Mouse (Mus musculus) heart, adult 2 months (tissue): ENCODE data around the gene Bcat2.

Experiments
- CTCF ChIP-seq: fragments of 200-600 bp; IDR thresholded peaks from 2 replicates; pipeline ENCODE4 v1.8.1; 2022; ENCODE audit warnings: antibody characterized with exemption, mild to moderate bottlenecking, moderate library complexity
- POLR2A ChIP-seq: fragments of 200-500 bp; IDR thresholded peaks from 2 replicates; pipeline ENCODE4 v1.6.1; 2011; ENCODE audit warnings: mild to moderate bottlenecking, low read depth, low read length, control low read depth; ENCODE audit not compliant: insufficient read depth

GRCm38 (mm10) chr7:45550821-45551511 lies 19.0 kb upstream of the Bcat2 start:
- no peak for TF ChIP-seq CTCF
- TF ChIP-seq POLR2A, result no peak
